ENCODE assay signal across 27 mouse cellular contexts in the genomic region with DNA sequence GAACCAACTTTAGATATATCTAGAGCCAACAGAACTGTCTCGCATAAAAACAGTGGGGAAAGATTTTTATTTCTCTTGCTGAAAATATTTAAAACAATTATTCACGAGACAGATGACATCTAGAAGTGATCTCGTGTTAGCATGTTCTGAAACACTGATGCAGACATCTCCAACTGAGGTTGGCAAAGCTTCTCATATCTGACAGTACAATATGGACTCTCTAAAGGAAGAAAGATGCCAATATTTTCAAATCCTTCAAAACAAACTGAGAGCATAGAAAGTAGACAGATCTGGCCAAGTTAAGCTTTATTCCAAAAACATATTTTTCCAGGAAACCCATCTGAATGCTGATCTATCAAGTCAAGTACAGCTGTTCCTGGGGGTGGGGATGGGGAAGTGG.
"Had no signal": no experiment of that assay in that cellular context is flagged by ENCODE, and none has a peak within 500 bp of the region (broad histone marks: within the 10 kb centered on the region; RNA-seq: fewer than 3 reads in every experiment).

No protein-coding gene starts in this region.

- H3K27me3 ChIP-seq: heart, embryonic 12.5 days; hindbrain, embryonic 12.5 days; intestine, embryonic 15.5 days; limb, embryonic 13.5 days; limb, embryonic 15.5 days; liver, embryonic 12.5 days had no signal

- H3K4me2 ChIP-seq: heart, embryonic 12.5 days; hindbrain, embryonic 12.5 days; hindbrain, embryonic 14.5 days; intestine, embryonic 15.5 days; limb, embryonic 13.5 days; limb, embryonic 15.5 days; liver, embryonic 12.5 days had no signal

- H3K9me3 ChIP-seq: heart, embryonic 10.5 days; heart, embryonic 12.5 days; hindbrain, embryonic 10.5 days; hindbrain, embryonic 12.5 days; intestine, embryonic 15.5 days; limb, embryonic 13.5 days; limb, embryonic 15.5 days; liver, embryonic 12.5 days had no signal

- H3K4me3 ChIP-seq: gastrocnemius, adult 2 months; heart, embryonic 10.5 days; heart, embryonic 12.5 days; hindbrain, embryonic 10.5 days; hindbrain, embryonic 12.5 days; intestine, embryonic 15.5 days; layer of hippocampus, adult 2 months; left cerebral cortex, adult 2 months; limb, embryonic 13.5 days; limb, embryonic 15.5 days; liver, embryonic 12.5 days had no signal

- H3K9ac ChIP-seq: heart, embryonic 12.5 days; hindbrain, embryonic 12.5 days; hindbrain, embryonic 14.5 days; intestine, embryonic 15.5 days; limb, embryonic 13.5 days; limb, embryonic 15.5 days; liver, embryonic 12.5 days; liver, embryonic 14.5 days had no signal

- ATAC-seq: hindbrain, embryonic 16.5 days; inflammation-experienced regulatory T-cells, adult 6 months; intestine, embryonic 15.5 days; intestine, postnatal 0 days; liver, embryonic 12.5 days had no signal

- H3K27ac ChIP-seq: gastrocnemius, adult 2 months; heart, embryonic 10.5 days; hindbrain, embryonic 10.5 days; hindbrain, embryonic 12.5 days; hindbrain, embryonic 14.5 days; intestine, embryonic 15.5 days; layer of hippocampus, adult 2 months; left cerebral cortex, adult 2 months; limb, embryonic 13.5 days; limb, embryonic 15.5 days; liver, embryonic 12.5 days; liver, embryonic 14.5 days had no signal

- H3K4me1 ChIP-seq: heart, embryonic 10.5 days; hindbrain, embryonic 10.5 days; hindbrain, embryonic 12.5 days; intestine, embryonic 15.5 days; limb, embryonic 15.5 days; liver, embryonic 12.5 days had no signal

- DNase-seq: gastrocnemius, adult 2 months; gastrocnemius, postnatal 10 days; gastrocnemius, postnatal 25 days; heart, adult 18-20 months; heart, postnatal 10 days; heart, postnatal 4 days; kidney, adult 18-20 months; kidney, adult 8-10 months; kidney, postnatal 10 days; kidney, postnatal 25 days; kidney, postnatal 4 days; left cerebral cortex, postnatal 4 days had no signal

- H3K36me3 ChIP-seq: heart, embryonic 10.5 days; heart, embryonic 12.5 days; hindbrain, embryonic 10.5 days; hindbrain, embryonic 12.5 days; intestine, embryonic 15.5 days; limb, embryonic 13.5 days; limb, embryonic 15.5 days; liver, embryonic 12.5 days had no signal
